Mouse (Mus musculus) MEL (cell line): ENCODE measurements around the gene Bdh1. TPM values are rescaled to one million over a fixed set of nuclear protein-coding genes. Genes with fewer than 3 reads are reported as not detected.

Experiments
- DNase-seq: peaks from one replicate; pipeline ENCODE4 v3.0.0; 2011; ENCODE audit warnings: low read depth, low spot score
- H3K27ac ChIP-seq: 2 replicates; pipeline ENCODE4 v1.5.1; 2012; ENCODE audit warnings: low read depth, mild to moderate bottlenecking, control low read depth, low read length, moderate library complexity; ENCODE audit not compliant: control insufficient read depth
- H3K27me3 ChIP-seq, 2 experiments: fragments of 150-350 bp in 1 of 2; sonication (generic) in 1 of 2; 2 replicates each; pipeline ENCODE4 v1.6.1; 2012; ENCODE audit warnings: low read length in 2 of 2, mild to moderate bottlenecking in 2 of 2, improper control_type of control experiment in 1 of 2, moderate library complexity in 1 of 2; ENCODE audit not compliant: insufficient read depth in 2 of 2, control insufficient read depth in 1 of 2
- H3K36me3 ChIP-seq, 2 experiments: 2 replicates each; pipeline ENCODE4 v1.6.1; 2012 to 2014; ENCODE audit warnings: low read length in 2 of 2, improper control_type of control experiment in 1 of 2, inconsistent platforms in 1 of 2, mild to moderate bottlenecking in 1 of 2; ENCODE audit not compliant: insufficient read depth in 2 of 2, control insufficient read depth in 1 of 2
- H3K4me1 ChIP-seq, 2 experiments: fragments of 150-350 bp in 1 of 2; sonication (generic) in 1 of 2; 2 replicates each; pipeline ENCODE4 v1.6.1; 2012; ENCODE audit warnings: low read length in 2 of 2, improper control_type of control experiment in 1 of 2, mild to moderate bottlenecking in 1 of 2; ENCODE audit not compliant: insufficient read depth in 2 of 2, control insufficient read depth in 1 of 2
- H3K4me3 ChIP-seq, 2 experiments: fragments of 150-350 bp in 1 of 2; sonication (generic) in 1 of 2; 2 replicates each; pipeline ENCODE4 v1.5.1; 2012; ENCODE audit warnings: low read depth in 2 of 2, low read length in 2 of 2, mild to moderate bottlenecking in 2 of 2, moderate library complexity in 2 of 2, control low read depth in 1 of 2, improper control_type of control experiment in 1 of 2; ENCODE audit not compliant: control insufficient read depth in 1 of 2, insufficient read depth in 1 of 2
- H3K79me2 ChIP-seq: 2 replicates; pipeline ENCODE4 v1.6.1; 2012; ENCODE audit warnings: mild to moderate bottlenecking, low read length, moderate library complexity; ENCODE audit not compliant: control insufficient read depth, poor library complexity, insufficient read depth
- H3K9ac ChIP-seq: 2 replicates; pipeline ENCODE4 v1.6.1; 2012; ENCODE audit warnings: low read depth, mild to moderate bottlenecking, control low read depth, low read length, moderate library complexity; ENCODE audit not compliant: control insufficient read depth, poor library complexity, severe bottlenecking
- H3K9me3 ChIP-seq: fragments of 150-350 bp; sonication (generic); replicated peaks from 2 replicates; pipeline ENCODE4 v1.6.1; 2012; ENCODE audit warnings: mild to moderate bottlenecking, low read length, improper control_type of control experiment, moderate library complexity; ENCODE audit not compliant: insufficient read depth
- CHD1 ChIP-seq: IDR thresholded peaks from 2 replicates; pipeline ENCODE4 v1.6.1; 2012; ENCODE audit warnings: low read depth, mild to moderate bottlenecking, inconsistent platforms, low read length, improper control_type of control experiment
- CTCF ChIP-seq, 3 experiments: IDR thresholded peaks in 2 of 3; conservative IDR thresholded peaks in 1 of 3; 2 replicates each; pipeline ENCODE4 v1.5.1; 2011 to 2012; ENCODE audit warnings: low read length in 3 of 3, low read depth in 2 of 3, mild to moderate bottlenecking in 2 of 3, improper control_type of control experiment in 1 of 3, inconsistent platforms in 1 of 3, mixed read lengths in 1 of 3, moderate library complexity in 1 of 3; ENCODE audit not compliant: control insufficient read depth in 1 of 3, insufficient read depth in 1 of 3, poor library complexity in 1 of 3, severe bottlenecking in 1 of 3
- HCFC1 ChIP-seq: IDR thresholded peaks from 2 replicates; pipeline ENCODE4 v1.6.1; 2012; ENCODE audit warnings: low read depth, mild to moderate bottlenecking, inconsistent platforms, low read length, improper control_type of control experiment, moderate library complexity
- KAT2A ChIP-seq: conservative IDR thresholded peaks from 2 replicates; pipeline ENCODE4 v1.6.1; 2012; ENCODE audit warnings: low read depth, low read length, improper control_type of control experiment, inconsistent platforms
- MAFK ChIP-seq: IDR thresholded peaks from 2 replicates; pipeline ENCODE4 v1.6.1; 2011; ENCODE audit warnings: low read depth, mild to moderate bottlenecking, low read length, improper control_type of control experiment, borderline replicate concordance
- MAX ChIP-seq: IDR thresholded peaks from 2 replicates; pipeline ENCODE4 v1.6.1; 2011; ENCODE audit warnings: low read length, improper control_type of control experiment
- MAZ ChIP-seq: IDR thresholded peaks from 2 replicates; pipeline ENCODE4 v1.6.1; 2012; ENCODE audit warnings: low read depth, mild to moderate bottlenecking, inconsistent platforms, low read length, improper control_type of control experiment
- MEF2A ChIP-seq: IDR thresholded peaks from 2 replicates; pipeline ENCODE4 v1.6.1; 2014; ENCODE audit warnings: low read depth, mild to moderate bottlenecking, inconsistent platforms, low read length, improper control_type of control experiment; ENCODE audit not compliant: poor library complexity, insufficient replicate concordance, severe bottlenecking; ENCODE audit errors: extremely low read depth
- MYB ChIP-seq: IDR thresholded peaks from 2 replicates; pipeline ENCODE4 v1.6.1; 2011; ENCODE audit warnings: mild to moderate bottlenecking, low read depth, low read length, improper control_type of control experiment
- MYC ChIP-seq: IDR thresholded peaks from 2 replicates; pipeline ENCODE4 v1.6.1; 2011; ENCODE audit warnings: low read depth, mild to moderate bottlenecking, low read length, improper control_type of control experiment, moderate library complexity
- NELFE ChIP-seq: IDR thresholded peaks from 2 replicates; pipeline ENCODE4 v1.6.1; 2011; ENCODE audit warnings: low read depth, low read length, improper control_type of control experiment
- NRF1 ChIP-seq: IDR thresholded peaks from 2 replicates; pipeline ENCODE4 v1.6.1; 2014; ENCODE audit warnings: low read depth, mild to moderate bottlenecking, inconsistent platforms, low read length, improper control_type of control experiment, moderate library complexity; ENCODE audit not compliant: poor library complexity, insufficient read depth, severe bottlenecking
- POLR2AphosphoS2 ChIP-seq: IDR thresholded peaks from 2 replicates; pipeline ENCODE4 v1.6.1; 2011; ENCODE audit warnings: low read length, improper control_type of control experiment
- POLR2AphosphoS5 ChIP-seq: IDR thresholded peaks from 2 replicates; pipeline ENCODE4 v1.6.1; 2012; ENCODE audit warnings: low read depth, borderline replicate concordance, mild to moderate bottlenecking, inconsistent platforms, low read length, moderate library complexity, mixed read lengths
- RAD21 ChIP-seq: IDR thresholded peaks from 2 replicates; pipeline ENCODE4 v1.6.1; 2011; ENCODE audit warnings: mild to moderate bottlenecking, low read depth, low read length, improper control_type of control experiment
- RCOR1 ChIP-seq: IDR thresholded peaks from 2 replicates; pipeline ENCODE4 v1.6.1; 2012; ENCODE audit warnings: low read depth, mild to moderate bottlenecking, inconsistent platforms, low read length, improper control_type of control experiment
- SIN3A ChIP-seq: IDR thresholded peaks from 2 replicates; pipeline ENCODE4 v1.6.1; 2012; ENCODE audit warnings: low read length, improper control_type of control experiment, inconsistent platforms
- SMC3 ChIP-seq: IDR thresholded peaks from 2 replicates; pipeline ENCODE4 v1.6.1; 2011; ENCODE audit warnings: low read depth, low read length, improper control_type of control experiment
- TCF12 ChIP-seq: IDR thresholded peaks from 2 replicates; pipeline ENCODE4 v1.6.1; 2014; ENCODE audit warnings: low read depth, mild to moderate bottlenecking, inconsistent platforms, low read length, improper control_type of control experiment, moderate library complexity
- UBTF ChIP-seq: IDR thresholded peaks from 2 replicates; pipeline ENCODE4 v1.6.1; 2012; ENCODE audit warnings: low read depth, mild to moderate bottlenecking, inconsistent platforms, low read length, improper control_type of control experiment, moderate library complexity, borderline replicate concordance; ENCODE audit not compliant: insufficient read depth
- USF2 ChIP-seq, 2 experiments: IDR thresholded peaks; 2 replicates each; pipeline ENCODE4 v1.6.1; 2011 to 2012; ENCODE audit warnings: improper control_type of control experiment in 2 of 2, low read length in 2 of 2, borderline replicate concordance in 1 of 2, inconsistent platforms in 1 of 2, low read depth in 1 of 2, mild to moderate bottlenecking in 1 of 2; ENCODE audit not compliant: insufficient read depth in 1 of 2
- ZC3H11A ChIP-seq: IDR thresholded peaks from 2 replicates; pipeline ENCODE4 v1.6.1; 2012; ENCODE audit warnings: low read depth, mild to moderate bottlenecking, inconsistent platforms, low read length, improper control_type of control experiment
- ZMIZ1 ChIP-seq: IDR thresholded peaks from 2 replicates; pipeline ENCODE4 v1.6.1; 2012; ENCODE audit warnings: low read depth, mild to moderate bottlenecking, inconsistent platforms, low read length, improper control_type of control experiment, moderate library complexity
- polyA plus RNA-seq, 2 experiments: library from polyadenylated mRNA; stranded (reverse) in 1 of 2; unstranded in 1 of 2; fragments of >175 nt in 1 of 2; fragments of >200 nt in 1 of 2; gene quantifications; 2 replicates each; pipeline versions ENCODE4 v1.2.1 to v1.2.4; 2012; ENCODE audit warnings: low replicate concordance in 2 of 2, low read depth in 1 of 2; ENCODE audit not compliant: insufficient read length in 2 of 2, insufficient read depth in 1 of 2, missing spikeins in 1 of 2
- total RNA-seq: library from RNA; depleted of rRNA; stranded (reverse); fragments of 300-350 nt; gene quantifications from 2 replicates; pipeline ENCODE4 v1.2.3, GENCODE M21; 2012

Bdh1 gene
- total and polyA plus RNA-seq, 3 experiments: 67.5 to 187 TPM; not detected in 1

DNA sequence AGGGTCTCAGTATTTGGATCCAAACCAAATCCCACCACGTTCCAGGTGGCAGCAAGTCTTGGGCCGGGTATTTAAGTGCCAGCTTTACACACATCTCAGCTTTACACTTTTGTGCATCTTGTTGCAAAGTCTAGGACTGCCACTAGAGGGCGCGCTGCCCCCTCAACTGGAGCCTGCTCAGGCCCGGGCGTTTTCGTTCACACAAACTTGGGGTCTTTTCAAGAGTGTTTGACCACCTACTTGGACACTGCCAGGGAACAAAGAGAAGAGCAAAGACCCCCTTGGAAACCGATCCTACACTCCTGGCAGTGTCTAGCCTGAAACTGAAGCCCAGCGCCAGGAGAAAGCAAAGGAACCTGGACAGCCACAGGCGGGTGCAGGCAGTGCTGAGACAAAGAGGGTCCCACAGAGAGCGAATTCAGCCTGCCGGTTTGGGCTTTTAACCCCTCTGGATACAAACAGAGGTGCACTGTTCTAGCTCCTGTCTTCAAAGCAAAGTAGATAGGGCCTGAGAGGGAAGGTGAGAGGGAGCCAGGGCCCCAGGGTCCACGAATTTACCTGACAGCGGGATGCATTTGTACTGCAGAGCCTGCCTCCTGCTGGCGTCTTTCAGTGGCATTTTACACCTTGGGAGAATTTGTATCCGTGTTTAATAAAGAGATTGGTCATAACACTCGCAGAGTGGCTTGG lies 36.3 kb downstream of the Bdh1 start:
- DNase-seq: peak; percentile 65
- H3K27me3 ChIP-seq: no peaks in the 10 kb centered on the region
- H3K27ac ChIP-seq: no peak overlapping the region
- TF ChIP-seq SIN3A: 0 out of 2 replicates have a peak, but pooled peaks have one; percentile 41
- peak; percentile 92 for TF ChIP-seq ZC3H11A
- TF ChIP-seq UBTF: no peak
- TF ChIP-seq RAD21: peak; percentile 94
- peak; percentile 84 to 98 (median 89) for TF ChIP-seq CTCF (IDR thresholded peaks at IDR 0.05 in 2 of 3, conservative IDR thresholded peaks at IDR 0.05 in 1 of 3; ENCODE audit: control insufficient read depth in 1 of 3, insufficient read depth in 1 of 3, low read depth in 2 of 3, low read length in 3 of 3, poor library complexity in 1 of 3, severe bottlenecking in 1 of 3)
- 0 out of 2 replicates have a peak, but pooled peaks have one; percentile 16 for TF ChIP-seq HCFC1
- peak; percentile 88 for TF ChIP-seq SMC3
- TF ChIP-seq MEF2A: no peak
- TF ChIP-seq MYB: no peak
- H3K4me1 ChIP-seq: peaks cover 0 to 9% of the 10 kb centered on the region in 2 experiments; a peak in 2 of 4 replicates
- H3K9me3 ChIP-seq: no peaks in the 10 kb centered on the region
- peaks cover 0 to 7% of the 10 kb centered on the region in 2 experiments; a peak in 3 of 4 replicates for H3K36me3 ChIP-seq
- 0 out of 2 replicates have a peak overlapping the region, but pooled peaks have one; percentile 15 for H3K9ac ChIP-seq
- no peaks in the 10 kb centered on the region for H3K79me2 ChIP-seq
- H3K4me3 ChIP-seq: no peak overlapping the region

DNA sequence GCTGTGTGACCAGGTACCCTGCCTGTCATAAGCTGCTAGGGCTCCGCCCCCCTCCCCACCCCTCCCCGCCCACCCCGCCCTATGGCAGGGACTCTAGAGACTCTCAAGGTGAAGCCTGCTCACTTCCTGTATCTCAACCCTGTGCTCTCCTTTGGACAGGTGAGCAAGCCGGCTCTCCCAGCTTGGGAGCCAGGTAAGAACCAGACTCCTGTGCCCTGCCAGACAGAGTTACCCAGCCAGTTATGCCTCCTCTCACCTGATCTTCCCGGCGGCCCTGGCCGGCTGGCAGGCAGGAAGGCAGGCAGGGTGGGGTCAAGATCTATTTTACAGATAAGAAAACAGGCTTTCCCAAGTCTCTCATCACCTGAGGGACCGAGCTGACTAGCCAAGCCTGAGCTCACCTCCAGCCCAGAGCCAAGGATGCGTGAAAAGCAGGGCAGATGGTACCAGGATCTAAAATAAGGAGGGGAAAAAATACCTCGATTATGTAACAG lies 37.9 kb downstream of the Bdh1 start:
- H3K27me3 ChIP-seq: no peaks in the 10 kb centered on the region
- H3K27ac ChIP-seq: no peak overlapping the region
- H3K4me3 ChIP-seq: no peak overlapping the region
- no peaks in the 10 kb centered on the region for H3K9me3 ChIP-seq
- TF ChIP-seq MYC (no peak), RCOR1 (no peak)
- no peaks in the 10 kb centered on the region for H3K79me2 ChIP-seq
- peaks cover 0 to 11% of the 10 kb centered on the region in 2 experiments; a peak in 2 of 4 replicates for H3K4me1 ChIP-seq
- H3K36me3 ChIP-seq: peaks cover 0 to 7% of the 10 kb centered on the region in 2 experiments; a peak in 3 of 4 replicates
- no peak for DNase-seq
- no peak overlapping the region for H3K9ac ChIP-seq

DNA sequence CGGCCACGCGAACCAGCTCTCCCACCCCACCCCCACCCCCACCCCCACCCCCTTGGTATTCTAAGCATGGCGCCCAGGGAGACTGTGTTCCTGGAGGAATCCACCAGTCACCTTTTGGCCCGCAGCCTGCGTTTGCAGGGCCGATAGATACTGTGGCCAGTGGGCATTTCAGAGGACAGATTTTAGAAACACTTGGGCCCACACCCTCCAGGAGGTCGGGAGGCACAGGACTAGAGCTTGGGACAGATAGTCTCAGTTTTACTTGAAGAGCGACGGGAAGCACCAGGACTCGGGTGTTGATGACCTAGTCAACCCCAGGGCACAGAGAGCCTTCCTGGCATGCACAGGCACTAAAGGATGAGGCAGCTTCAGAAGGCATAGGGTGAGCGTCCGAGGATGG lies 38.4 kb downstream of the Bdh1 start:
- Histone ChIP-seq H3K36me3 (peaks cover 0 to 7% of the 10 kb centered on the region in 2 experiments; a peak in 3 of 4 replicates), H3K4me1 (peaks cover 0 to 11% of the 10 kb centered on the region in 2 experiments; a peak in 2 of 4 replicates), H3K9ac (no peak overlapping the region), H3K27ac (no peak overlapping the region), H3K79me2 (no peaks in the 10 kb centered on the region), H3K4me3 (no peak overlapping the region), H3K9me3 (no peaks in the 10 kb centered on the region), H3K27me3 (no peaks in the 10 kb centered on the region)
- DNase-seq: no peak
- no peak for TF ChIP-seq POLR2AphosphoS2
- TF ChIP-seq KAT2A: no peak
- TF ChIP-seq CHD1: no peak
- TF ChIP-seq MAFK: no peak
- no peak for TF ChIP-seq ZC3H11A
- TF ChIP-seq TCF12: no peak
- TF ChIP-seq NELFE: no peak
- no peak for TF ChIP-seq ZMIZ1
- TF ChIP-seq MYB: no peak
- no peak for TF ChIP-seq MAX
- TF ChIP-seq POLR2AphosphoS5: no peak
- no peak for TF ChIP-seq RCOR1
- no peak for TF ChIP-seq USF2 (IDR thresholded peaks at IDR 0.05; ENCODE audit: borderline replicate concordance in 1 of 2, insufficient read depth in 1 of 2, low read depth in 1 of 2, low read length in 2 of 2)
- TF ChIP-seq MAZ: no peak
- TF ChIP-seq NRF1: no peak
- no peak for TF ChIP-seq SIN3A
- no peak for TF ChIP-seq MYC
